Mouse (Mus musculus) MEL (cell line): ENCODE data around the gene Trpd52l3. TPM values are rescaled to one million over a fixed set of nuclear protein-coding genes. Genes with fewer than 3 reads are reported as not detected.

Source experiments
- DNase-seq: peaks from one replicate; pipeline ENCODE4 v3.0.0; 2011; ENCODE audit warnings: low read depth, low spot score
- H3K27ac ChIP-seq: 2 replicates; pipeline ENCODE4 v1.5.1; 2012; ENCODE audit warnings: low read depth, mild to moderate bottlenecking, control low read depth, low read length, moderate library complexity; ENCODE audit not compliant: control insufficient read depth
- H3K27me3 ChIP-seq, 2 experiments: fragments of 150-350 bp in 1 of 2; sonication (generic) in 1 of 2; 2 replicates each; pipeline ENCODE4 v1.6.1; 2012; ENCODE audit warnings: low read length in 2 of 2, mild to moderate bottlenecking in 2 of 2, improper control_type of control experiment in 1 of 2, moderate library complexity in 1 of 2; ENCODE audit not compliant: insufficient read depth in 2 of 2, control insufficient read depth in 1 of 2
- H3K36me3 ChIP-seq, 2 experiments: 2 replicates each; pipeline ENCODE4 v1.6.1; 2012 to 2014; ENCODE audit warnings: low read length in 2 of 2, improper control_type of control experiment in 1 of 2, inconsistent platforms in 1 of 2, mild to moderate bottlenecking in 1 of 2; ENCODE audit not compliant: insufficient read depth in 2 of 2, control insufficient read depth in 1 of 2
- H3K4me1 ChIP-seq, 2 experiments: fragments of 150-350 bp in 1 of 2; sonication (generic) in 1 of 2; 2 replicates each; pipeline ENCODE4 v1.6.1; 2012; ENCODE audit warnings: low read length in 2 of 2, improper control_type of control experiment in 1 of 2, mild to moderate bottlenecking in 1 of 2; ENCODE audit not compliant: insufficient read depth in 2 of 2, control insufficient read depth in 1 of 2
- H3K4me3 ChIP-seq, 2 experiments: fragments of 150-350 bp in 1 of 2; sonication (generic) in 1 of 2; 2 replicates each; pipeline ENCODE4 v1.5.1; 2012; ENCODE audit warnings: low read depth in 2 of 2, low read length in 2 of 2, mild to moderate bottlenecking in 2 of 2, moderate library complexity in 2 of 2, control low read depth in 1 of 2, improper control_type of control experiment in 1 of 2; ENCODE audit not compliant: control insufficient read depth in 1 of 2, insufficient read depth in 1 of 2
- H3K79me2 ChIP-seq: 2 replicates; pipeline ENCODE4 v1.6.1; 2012; ENCODE audit warnings: mild to moderate bottlenecking, low read length, moderate library complexity; ENCODE audit not compliant: control insufficient read depth, poor library complexity, insufficient read depth
- H3K9ac ChIP-seq: 2 replicates; pipeline ENCODE4 v1.6.1; 2012; ENCODE audit warnings: low read depth, mild to moderate bottlenecking, control low read depth, low read length, moderate library complexity; ENCODE audit not compliant: control insufficient read depth, poor library complexity, severe bottlenecking
- H3K9me3 ChIP-seq: fragments of 150-350 bp; sonication (generic); replicated peaks from 2 replicates; pipeline ENCODE4 v1.6.1; 2012; ENCODE audit warnings: mild to moderate bottlenecking, low read length, improper control_type of control experiment, moderate library complexity; ENCODE audit not compliant: insufficient read depth
- CHD1 ChIP-seq: IDR thresholded peaks from 2 replicates; pipeline ENCODE4 v1.6.1; 2012; ENCODE audit warnings: low read depth, mild to moderate bottlenecking, inconsistent platforms, low read length, improper control_type of control experiment
- CHD2 ChIP-seq: IDR thresholded peaks from 2 replicates; pipeline ENCODE4 v1.6.1; 2011; ENCODE audit warnings: low read length, improper control_type of control experiment
- CTCF ChIP-seq, 3 experiments: IDR thresholded peaks in 2 of 3; conservative IDR thresholded peaks in 1 of 3; 2 replicates each; pipeline ENCODE4 v1.5.1; 2011 to 2012; ENCODE audit warnings: low read length in 3 of 3, low read depth in 2 of 3, mild to moderate bottlenecking in 2 of 3, improper control_type of control experiment in 1 of 3, inconsistent platforms in 1 of 3, mixed read lengths in 1 of 3, moderate library complexity in 1 of 3; ENCODE audit not compliant: control insufficient read depth in 1 of 3, insufficient read depth in 1 of 3, poor library complexity in 1 of 3, severe bottlenecking in 1 of 3
- E2F4 ChIP-seq: IDR thresholded peaks from 2 replicates; pipeline ENCODE4 v1.6.1; 2011; ENCODE audit warnings: low read depth, low read length, improper control_type of control experiment, borderline replicate concordance
- ELF1 ChIP-seq: IDR thresholded peaks from 2 replicates; pipeline ENCODE4 v1.6.1; 2014; ENCODE audit warnings: low read depth, mild to moderate bottlenecking, inconsistent platforms, low read length, improper control_type of control experiment, moderate library complexity
- EP300 ChIP-seq, 2 experiments: IDR thresholded peaks; 2 replicates each; pipeline ENCODE4 v1.6.1; 2011; ENCODE audit warnings: improper control_type of control experiment in 2 of 2, low read length in 2 of 2, low read depth in 1 of 2, mild to moderate bottlenecking in 1 of 2
- ETS1 ChIP-seq: IDR thresholded peaks from 2 replicates; pipeline ENCODE4 v1.6.1; 2012; ENCODE audit warnings: low read depth, mild to moderate bottlenecking, inconsistent platforms, low read length, improper control_type of control experiment, moderate library complexity
- GABPA ChIP-seq: IDR thresholded peaks from 2 replicates; pipeline ENCODE4 v1.6.1; 2012; ENCODE audit warnings: low read depth, mild to moderate bottlenecking, inconsistent platforms, low read length, improper control_type of control experiment, moderate library complexity
- GATA1 ChIP-seq: IDR thresholded peaks from 2 replicates; pipeline ENCODE4 v1.6.1; 2011; ENCODE audit warnings: low read depth, low read length, improper control_type of control experiment
- HCFC1 ChIP-seq: IDR thresholded peaks from 2 replicates; pipeline ENCODE4 v1.6.1; 2012; ENCODE audit warnings: low read depth, mild to moderate bottlenecking, inconsistent platforms, low read length, improper control_type of control experiment, moderate library complexity
- JUND ChIP-seq: IDR thresholded peaks from 2 replicates; pipeline ENCODE4 v1.6.1; 2011; ENCODE audit warnings: low read depth, mild to moderate bottlenecking, improper control_type of control experiment, low read length
- MAX ChIP-seq: IDR thresholded peaks from 2 replicates; pipeline ENCODE4 v1.6.1; 2011; ENCODE audit warnings: low read length, improper control_type of control experiment
- MXI1 ChIP-seq: IDR thresholded peaks from 2 replicates; pipeline ENCODE4 v1.6.1; 2011; ENCODE audit warnings: mild to moderate bottlenecking, low read depth, low read length, improper control_type of control experiment
- MYB ChIP-seq: IDR thresholded peaks from 2 replicates; pipeline ENCODE4 v1.6.1; 2011; ENCODE audit warnings: mild to moderate bottlenecking, low read depth, low read length, improper control_type of control experiment
- MYC ChIP-seq: IDR thresholded peaks from 2 replicates; pipeline ENCODE4 v1.6.1; 2011; ENCODE audit warnings: low read depth, mild to moderate bottlenecking, low read length, improper control_type of control experiment, moderate library complexity
- NRF1 ChIP-seq: IDR thresholded peaks from 2 replicates; pipeline ENCODE4 v1.6.1; 2014; ENCODE audit warnings: low read depth, mild to moderate bottlenecking, inconsistent platforms, low read length, improper control_type of control experiment, moderate library complexity; ENCODE audit not compliant: poor library complexity, insufficient read depth, severe bottlenecking
- POLR2AphosphoS2 ChIP-seq: IDR thresholded peaks from 2 replicates; pipeline ENCODE4 v1.6.1; 2011; ENCODE audit warnings: low read length, improper control_type of control experiment
- RAD21 ChIP-seq: IDR thresholded peaks from 2 replicates; pipeline ENCODE4 v1.6.1; 2011; ENCODE audit warnings: mild to moderate bottlenecking, low read depth, low read length, improper control_type of control experiment
- RCOR1 ChIP-seq: IDR thresholded peaks from 2 replicates; pipeline ENCODE4 v1.6.1; 2012; ENCODE audit warnings: low read depth, mild to moderate bottlenecking, inconsistent platforms, low read length, improper control_type of control experiment
- SMC3 ChIP-seq: IDR thresholded peaks from 2 replicates; pipeline ENCODE4 v1.6.1; 2011; ENCODE audit warnings: low read depth, low read length, improper control_type of control experiment
- TAL1 ChIP-seq: IDR thresholded peaks from 2 replicates; pipeline ENCODE4 v1.6.1; 2012; ENCODE audit warnings: mild to moderate bottlenecking, inconsistent platforms, low read length, moderate library complexity, mixed read lengths
- TBP ChIP-seq: IDR thresholded peaks from 2 replicates; pipeline ENCODE4 v1.8.0; 2011; ENCODE audit warnings: low read depth, low read length, improper control_type of control experiment
- TCF12 ChIP-seq: IDR thresholded peaks from 2 replicates; pipeline ENCODE4 v1.6.1; 2014; ENCODE audit warnings: low read depth, mild to moderate bottlenecking, inconsistent platforms, low read length, improper control_type of control experiment, moderate library complexity
- UBTF ChIP-seq: IDR thresholded peaks from 2 replicates; pipeline ENCODE4 v1.6.1; 2012; ENCODE audit warnings: low read depth, mild to moderate bottlenecking, inconsistent platforms, low read length, improper control_type of control experiment, moderate library complexity, borderline replicate concordance; ENCODE audit not compliant: insufficient read depth
- USF1 ChIP-seq: IDR thresholded peaks from 2 replicates; pipeline ENCODE4 v1.6.1; 2014; ENCODE audit warnings: low read depth, mild to moderate bottlenecking, inconsistent platforms, low read length, improper control_type of control experiment, moderate library complexity
- ZC3H11A ChIP-seq: IDR thresholded peaks from 2 replicates; pipeline ENCODE4 v1.6.1; 2012; ENCODE audit warnings: low read depth, mild to moderate bottlenecking, inconsistent platforms, low read length, improper control_type of control experiment
- ZNF384 ChIP-seq: IDR thresholded peaks from 2 replicates; pipeline ENCODE4 v1.6.1; 2012; ENCODE audit warnings: low read depth, mild to moderate bottlenecking, inconsistent platforms, low read length, improper control_type of control experiment
- polyA plus RNA-seq, 2 experiments: library from polyadenylated mRNA; stranded (reverse) in 1 of 2; unstranded in 1 of 2; fragments of >175 nt in 1 of 2; fragments of >200 nt in 1 of 2; gene quantifications; 2 replicates each; pipeline versions ENCODE4 v1.2.1 to v1.2.4; 2012; ENCODE audit warnings: low replicate concordance in 2 of 2, low read depth in 1 of 2; ENCODE audit not compliant: insufficient read length in 2 of 2, insufficient read depth in 1 of 2, missing spikeins in 1 of 2
- total RNA-seq: library from RNA; depleted of rRNA; stranded (reverse); fragments of 300-350 nt; gene quantifications from 2 replicates; pipeline ENCODE4 v1.2.3, GENCODE M21; 2012

Trpd52l3 gene
- total and polyA plus RNA-seq, 3 experiments: not detected

DNA sequence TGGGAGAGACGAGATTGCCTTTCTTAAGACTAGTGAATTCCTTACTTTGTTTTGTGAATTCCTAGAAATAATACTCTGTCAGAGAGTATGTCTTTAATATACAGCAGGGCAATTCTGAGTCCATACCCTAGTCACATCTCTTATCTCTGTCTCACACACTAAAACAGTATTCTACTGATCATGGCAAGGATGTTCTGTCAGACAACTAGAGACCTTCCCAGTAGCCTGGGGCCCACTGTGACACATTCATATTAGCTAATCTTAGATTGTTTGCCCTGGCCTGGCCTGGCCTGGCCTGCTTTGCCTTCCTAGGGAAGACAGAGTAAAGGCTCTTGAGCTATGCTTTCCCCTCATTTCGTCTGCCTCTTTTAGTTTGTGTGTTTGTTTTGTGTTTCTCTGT is 47.0 kb downstream of the Trpd52l3 start (continued):
- TF ChIP-seq MAX (0 out of 2 replicates have a peak, but pooled peaks have one; percentile 34), HCFC1 (no peak), RCOR1 (peak; percentile 7; the same call in 1 of the 2 replicates), GATA1 (peak; percentile 90)

GRCm38 (mm10) chr19:30051479-30051878 is 47.9 kb downstream of the Trpd52l3 start:
- Histone ChIP-seq H3K9ac (peak overlapping the region; percentile 23), H3K4me1 (peaks cover 7 to 18% of the 10 kb centered on the region in 2 experiments), H3K27ac (peak overlapping the region; percentile 31), H3K36me3 (peaks cover 14 to 25% of the 10 kb centered on the region in 2 experiments), H3K27me3 (no peaks in the 10 kb centered on the region), H3K79me2 (peaks cover 26% of the 10 kb centered on the region), H3K4me3 (no peak overlapping the region), H3K9me3 (no peaks in the 10 kb centered on the region)
- DNase-seq: peak; percentile 55
- TF ChIP-seq NRF1 (no peak), EP300 (IDR thresholded peaks at IDR 0.05; ENCODE audit: low read depth in 1 of 2, low read length in 2 of 2) (peak; percentile 68 to 83), GABPA (no peak), E2F4 (no peak), MYC (no peak), CHD1 (no peak), TCF12 (no peak), RAD21 (no peak), SMC3 (no peak), ETS1 (no peak), ZNF384 (peak; percentile 71), USF1 (no peak), ZC3H11A (no peak), MYB (no peak), ELF1 (no peak), MXI1 (no peak), JUND (no peak), CTCF (IDR thresholded peaks at IDR 0.05 in 2 of 3, conservative IDR thresholded peaks at IDR 0.05 in 1 of 3; ENCODE audit: control insufficient read depth in 1 of 3, insufficient read depth in 1 of 3, low read depth in 2 of 3, low read length in 3 of 3, poor library complexity in 1 of 3, severe bottlenecking in 1 of 3) (no peak), RCOR1 (no peak), TBP (no peak), CHD2 (no peak), MAX (no peak), GATA1 (peak; percentile 77), POLR2AphosphoS2 (no peak), UBTF (no peak), TAL1 (no peak)
